Comparison of ENCODE assay signal across 27 mouse cellular contexts in the genomic region with DNA sequence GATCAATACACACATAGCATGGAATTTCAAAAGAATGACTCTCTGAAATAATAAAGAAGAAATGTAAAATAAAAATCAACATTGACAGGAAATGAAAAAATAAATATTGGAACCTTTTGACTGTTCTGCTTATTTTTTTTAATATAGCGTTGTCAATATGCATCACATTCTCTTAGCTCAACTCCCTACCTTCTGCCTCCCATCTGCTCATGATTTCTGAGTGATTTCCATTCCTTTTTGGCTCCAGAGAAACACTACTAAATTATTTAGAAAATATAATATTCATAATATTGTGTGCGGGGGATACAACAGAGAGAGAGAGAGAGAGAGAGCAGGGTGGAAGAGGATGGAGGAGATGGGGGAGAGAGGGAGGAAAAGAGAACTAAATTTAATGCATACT. TPM values are rescaled to one million over a fixed set of nuclear protein-coding genes. Genes with fewer than 3 reads are reported as not detected.
DNase-seq lines count a peak whose midpoint lies in the region; ATAC-seq and TF ChIP-seq lines count a peak whose summit lies in the region.
"Had no signal": no experiment of that assay in that cellular context is flagged by ENCODE, and none has a peak within 500 bp of the region (broad histone marks: within the 10 kb centered on the region; RNA-seq: fewer than 3 reads in every experiment).

No protein-coding gene starts in this region.

- WGBS in forebrain, embryonic 14.5 days, result 93% methylated on average over 2 of the region's 2 CpGs
- 72% methylated on average over 2 of the region's 2 CpGs for WGBS in forebrain, embryonic 16.5 days
- 63% methylated on average over 2 of the region's 2 CpGs for WGBS in forebrain, postnatal 0 days
- WGBS in forebrain, embryonic 11.5 days, result 95% methylated on average over 2 of the region's 2 CpGs

- no peaks in the 10 kb centered on the region for H3K36me3 ChIP-seq in forebrain, embryonic 14.5 days (ENCODE audit: control insufficient read depth, insufficient read depth, low read length)
- no peaks in the 10 kb centered on the region for H3K36me3 ChIP-seq in forebrain, embryonic 16.5 days (ENCODE audit: control insufficient read depth, insufficient read depth)
- no peaks in the 10 kb centered on the region for H3K36me3 ChIP-seq in forebrain, postnatal 0 days (ENCODE audit: insufficient read depth)
- H3K36me3 ChIP-seq in forebrain, embryonic 11.5 days (ENCODE audit: control insufficient read depth, insufficient read depth, low read length), result no peaks in the 10 kb centered on the region
- H3K36me3 ChIP-seq: G1E had no signal

- H3K27me3 ChIP-seq in forebrain, embryonic 14.5 days (replicated peaks; ENCODE audit: control insufficient read depth, insufficient read depth, low read length), result no peaks in the 10 kb centered on the region
- H3K27me3 ChIP-seq in forebrain, embryonic 16.5 days (replicated peaks; ENCODE audit: control insufficient read depth, insufficient read depth, low read length), result no peaks in the 10 kb centered on the region
- H3K27me3 ChIP-seq in forebrain, postnatal 0 days (ENCODE audit: insufficient read depth, low read length), result no peaks in the 10 kb centered on the region
- H3K27me3 ChIP-seq in forebrain, embryonic 11.5 days (ENCODE audit: control insufficient read depth, insufficient read depth, low read length), result no peaks in the 10 kb centered on the region
- H3K27me3 ChIP-seq: CH12.LX, Patski had no signal

- no peak for TF ChIP-seq CTCF in forebrain, postnatal 0 days (IDR thresholded peaks at IDR 0.05; ENCODE audit: low read depth)
- TF ChIP-seq CTCF in brain, embryonic 14.5 days (IDR thresholded peaks at IDR 0.05; ENCODE audit: borderline replicate concordance, extremely low read depth, insufficient read depth, insufficient read length), result no peak

- H3K9ac ChIP-seq in forebrain, embryonic 14.5 days (ENCODE audit: low read length), result no peak overlapping the region
- H3K9ac ChIP-seq in forebrain, embryonic 16.5 days (replicated peaks; ENCODE audit: low read depth, low read length), result no peak overlapping the region
- no peak overlapping the region for H3K9ac ChIP-seq in forebrain, postnatal 0 days
- H3K9ac ChIP-seq in forebrain, embryonic 11.5 days (ENCODE audit: low read length), result no peak overlapping the region

- ATAC-seq in forebrain, embryonic 14.5 days, result no peak
- ATAC-seq in forebrain, embryonic 16.5 days, result no peak
- ATAC-seq in forebrain, postnatal 0 days, result no peak
- no peak for ATAC-seq in forebrain, embryonic 11.5 days (replicated peaks; ENCODE audit: low FRiP score)
- ATAC-seq: activated CD4-positive, CD25-positive, alpha-beta regulatory T cell, adult 4 months; CD4-positive, CD25-positive, alpha-beta regulatory T cell, adult 4 months; Patski had no signal

- no peak overlapping the region for H3K4me3 ChIP-seq in forebrain, embryonic 14.5 days (ENCODE audit: low read depth, low read length)
- H3K4me3 ChIP-seq in forebrain, embryonic 16.5 days (replicated peaks; ENCODE audit: low read length), result no peak overlapping the region
- H3K4me3 ChIP-seq in forebrain, postnatal 0 days (ENCODE audit: low read depth, low read length), result no peak overlapping the region
- H3K4me3 ChIP-seq in forebrain, embryonic 11.5 days (ENCODE audit: low read depth, low read length), result no peak overlapping the region

- H3K4me2 ChIP-seq in forebrain, embryonic 14.5 days (ENCODE audit: low read length), result no peak overlapping the region
- no peak overlapping the region for H3K4me2 ChIP-seq in forebrain, embryonic 16.5 days (ENCODE audit: low read length)
- H3K4me2 ChIP-seq in forebrain, postnatal 0 days (ENCODE audit: low read depth), result no peak overlapping the region
- H3K4me2 ChIP-seq in forebrain, embryonic 11.5 days (ENCODE audit: low read depth, low read length, severe bottlenecking), result no peak overlapping the region

- no peaks in the 10 kb centered on the region for H3K9me3 ChIP-seq in forebrain, embryonic 14.5 days (replicated peaks; ENCODE audit: control insufficient read depth, low read length)
- H3K9me3 ChIP-seq in forebrain, embryonic 16.5 days (ENCODE audit: control insufficient read depth, low read length), result no peaks in the 10 kb centered on the region
- no peaks in the 10 kb centered on the region for H3K9me3 ChIP-seq in forebrain, postnatal 0 days (ENCODE audit: low read length)
- no peaks in the 10 kb centered on the region for H3K9me3 ChIP-seq in forebrain, embryonic 11.5 days (ENCODE audit: control insufficient read depth, low read length)

- no peak overlapping the region for H3K27ac ChIP-seq in forebrain, embryonic 14.5 days (ENCODE audit: low read depth, low read length)
- H3K27ac ChIP-seq in forebrain, embryonic 16.5 days (ENCODE audit: low read length), result no peak overlapping the region
- no peak overlapping the region for H3K27ac ChIP-seq in forebrain, postnatal 0 days (ENCODE audit: low read depth, low read length)
- H3K27ac ChIP-seq in forebrain, embryonic 11.5 days (ENCODE audit: low read depth, low read length), result no peak overlapping the region

- H3K4me1 ChIP-seq in forebrain, embryonic 14.5 days (ENCODE audit: control insufficient read depth, insufficient read depth, low read length), result no peaks in the 10 kb centered on the region
- H3K4me1 ChIP-seq in forebrain, embryonic 16.5 days (replicated peaks; ENCODE audit: control insufficient read depth, insufficient read depth, low read length), result no peaks in the 10 kb centered on the region; the same call in 1 of the 2 replicates
- H3K4me1 ChIP-seq in forebrain, postnatal 0 days (ENCODE audit: insufficient read depth), result no peaks in the 10 kb centered on the region
- H3K4me1 ChIP-seq in forebrain, embryonic 11.5 days (replicated peaks; ENCODE audit: control insufficient read depth, insufficient read depth, low read length), result no peaks in the 10 kb centered on the region

- DNase-seq in forebrain, embryonic 14.5 days (ENCODE audit: low spot score), result peak; percentile 29
- DNase-seq in forebrain, postnatal 0 days, result peak; percentile 14
- DNase-seq in forebrain, embryonic 11.5 days (ENCODE audit: low spot score), result no peak
- peak; percentile 30 for DNase-seq in brain, embryonic 14.5 days (ENCODE audit: low read depth)
- no peak for DNase-seq in kidney, adult 11 months
- DNase-seq: adrenal gland, adult 2 months; adrenal gland, adult 8-10 months; adrenal gland, postnatal 10 days; adrenal gland, postnatal 14 days; adrenal gland, postnatal 25 days; adrenal gland, postnatal 36 days; B cell, adult 2 months; cerebellum, adult 11 months; cerebellum, adult 11-12 months; cerebellum, adult 18-20 months; cerebellum, adult 2 months had no signal

- TF ChIP-seq POLR2A in brain, embryonic 14.5 days (IDR thresholded peaks at IDR 0.05; ENCODE audit: borderline replicate concordance, extremely low read depth, insufficient read depth, insufficient read length, poor library complexity, severe bottlenecking), result no peak

RNA-seq across cellular contexts. Expression of a gene that starts 5.4 kb away (rescaled TPM):
- polyA plus RNA-seq in forebrain, embryonic 14.5 days (2014; fragmentation: Nextera tagmentation; extraction: Ambion mirVana), result not detected in 2 replicates
- not detected in 2 replicates for polyA plus RNA-seq in forebrain, embryonic 16.5 days (2015; fragmentation: Nextera tagmentation; extraction: Ambion mirVana)
- not detected in 2 replicates for total RNA-seq in forebrain, postnatal 0 days (2014; rRNA removed)
- not detected in 2 replicates for polyA plus RNA-seq in forebrain, postnatal 0 days (2015; fragmentation: Nextera tagmentation; extraction: Ambion mirVana)
- not detected in 2 replicates for polyA plus RNA-seq in forebrain, embryonic 11.5 days (2014; fragmentation: Nextera tagmentation; extraction: Ambion mirVana)
- polyA plus RNA-seq in brain, embryonic 14.5 days (2012; rRNA removed), result not detected in 2 replicates
- total RNA-seq: adrenal gland, adult 18-20 months; adrenal gland, adult 2 months; adrenal gland, adult 8-10 months; adrenal gland, postnatal 10 days; adrenal gland, postnatal 14 days; adrenal gland, postnatal 25 days; adrenal gland, postnatal 36 days; adrenal gland, postnatal 4 days; CH12.LX; ES-E14; G1E; MEL had no signal
- polyA plus RNA-seq: activated CD4-positive, CD25-positive, alpha-beta regulatory T cell, adult 4 months; adrenal gland, adult 2 months; C2C12; CD4-positive, CD25-positive, alpha-beta regulatory T cell, adult 4 months; cerebellum, adult 2 months; G1E; Patski had no signal

Comparison
In these comparisons a context has a peak if more than half of its experiments do, and no peak if none do; other contexts are left out.
1. DNase-seq: peak in forebrain, embryonic 14.5 days (single experiment), forebrain, postnatal 0 days (single experiment) and brain, embryonic 14.5 days (single experiment); none in forebrain, embryonic 11.5 days (single experiment) and kidney, adult 11 months (single experiment).